Mouse (Mus musculus): ENCODE data around the gene Satl1. TPM values are rescaled to one million over a fixed set of nuclear protein-coding genes. Genes with fewer than 3 reads are reported as not detected.

Satl1 gene
- not detected for total RNA-seq (2023)

GRCm38 (mm10) chrX:112406679-112407078 lies at the start of gene Satl1:
TSS of gene Satl1 (minus strand) at chrX:112406779.

Other genes with a start within 250 kb of the Satl1 start
- not detected for gene 4933403O08Rik, start 167.7 kb downstream of the Satl1 start, total RNA-seq (2023)
- 15.3 TPM for gene Apool, start 95.4 kb downstream of the Satl1 start, total RNA-seq (2023)
- gene 2010106E10Rik, start 88.5 kb upstream of the Satl1 start, total RNA-seq (2023) = not detected
- not detected for gene Zfp711, start 193.7 kb upstream of the Satl1 start, total RNA-seq (2023)

All from CD4-positive naive resting alpha-beta T cell, adult 57 days (primary cell).